Mouse (Mus musculus) kidney, embryonic 14.5 days (tissue): ENCODE measurements around the gene Gsx2. TPM values are rescaled to one million over a fixed set of nuclear protein-coding genes. Genes with fewer than 3 reads are reported as not detected.

Source experiments
- ATAC-seq: fragments of 200-750 bp; cut with Nextera tagmentation; 2 replicates; pipeline ENCODE4 v1.8.0; 2017; ENCODE audit warnings: moderate number of reproducible peaks, mild to moderate bottlenecking, moderate TSS enrichment, moderate library complexity; ENCODE audit not compliant: low FRiP score, low TSS enrichment
- H3K27ac ChIP-seq: fragments of 300-500 bp; sonication (generic); 2 replicates; pipeline ENCODE4 v1.5.1; 2014; ENCODE audit warnings: low read depth, mild to moderate bottlenecking, low read length, moderate library complexity, mixed read lengths
- H3K27me3 ChIP-seq: fragments of 300-500 bp; sonication (generic); 2 replicates; pipeline ENCODE4 v1.6.1; 2014; ENCODE audit warnings: mild to moderate bottlenecking, low read length; ENCODE audit not compliant: control insufficient read depth, insufficient read depth
- H3K36me3 ChIP-seq: fragments of 300-500 bp; sonication (generic); 2 replicates; pipeline ENCODE4 v1.6.1; 2014; ENCODE audit warnings: low read length, mixed read lengths; ENCODE audit not compliant: control insufficient read depth, insufficient read depth
- H3K4me1 ChIP-seq: fragments of 300-500 bp; sonication (generic); 2 replicates; pipeline ENCODE4 v1.6.1; 2014; ENCODE audit warnings: low read length, mixed read lengths; ENCODE audit not compliant: control insufficient read depth, insufficient read depth
- H3K4me2 ChIP-seq: fragments of 300-500 bp; sonication (generic); replicated peaks from 2 replicates; pipeline ENCODE4 v1.6.1; 2014; ENCODE audit warnings: low read depth, mild to moderate bottlenecking, low read length
- H3K4me3 ChIP-seq: fragments of 300-500 bp; sonication (generic); 2 replicates; pipeline ENCODE4 v1.5.1; 2014; ENCODE audit warnings: mild to moderate bottlenecking, low read length
- H3K9ac ChIP-seq: fragments of 300-500 bp; sonication (generic); 2 replicates; pipeline ENCODE4 v1.6.1; 2014; ENCODE audit warnings: low read depth, mild to moderate bottlenecking, low read length, moderate library complexity
- H3K9me3 ChIP-seq: fragments of 300-500 bp; sonication (generic); 2 replicates; pipeline ENCODE4 v1.6.1; 2016; ENCODE audit warnings: low read length; ENCODE audit not compliant: control insufficient read depth
- WGBS: fragments of 180-500 bp; shearing (Covaris S2); extraction: QIAGEN DNeasy Blood & Tissue Kit; methylation state at CpG from one replicate; pipeline ENCODE4 v1.1.7; 2014; 5-methylcytosine and 5-hydroxymethylcytosine counted together
- polyA plus RNA-seq: library from polyadenylated mRNA; unstranded; fragments of >200 nt; fragmentation: Nextera tagmentation; extraction: Ambion mirVana; gene quantifications from 2 replicates; pipeline ENCODE4 v1.2.1, GENCODE M21; 2014

Gene Gsx2
- polyA plus RNA-seq, 1 experiment from 2014 or later = not detected

DNA sequence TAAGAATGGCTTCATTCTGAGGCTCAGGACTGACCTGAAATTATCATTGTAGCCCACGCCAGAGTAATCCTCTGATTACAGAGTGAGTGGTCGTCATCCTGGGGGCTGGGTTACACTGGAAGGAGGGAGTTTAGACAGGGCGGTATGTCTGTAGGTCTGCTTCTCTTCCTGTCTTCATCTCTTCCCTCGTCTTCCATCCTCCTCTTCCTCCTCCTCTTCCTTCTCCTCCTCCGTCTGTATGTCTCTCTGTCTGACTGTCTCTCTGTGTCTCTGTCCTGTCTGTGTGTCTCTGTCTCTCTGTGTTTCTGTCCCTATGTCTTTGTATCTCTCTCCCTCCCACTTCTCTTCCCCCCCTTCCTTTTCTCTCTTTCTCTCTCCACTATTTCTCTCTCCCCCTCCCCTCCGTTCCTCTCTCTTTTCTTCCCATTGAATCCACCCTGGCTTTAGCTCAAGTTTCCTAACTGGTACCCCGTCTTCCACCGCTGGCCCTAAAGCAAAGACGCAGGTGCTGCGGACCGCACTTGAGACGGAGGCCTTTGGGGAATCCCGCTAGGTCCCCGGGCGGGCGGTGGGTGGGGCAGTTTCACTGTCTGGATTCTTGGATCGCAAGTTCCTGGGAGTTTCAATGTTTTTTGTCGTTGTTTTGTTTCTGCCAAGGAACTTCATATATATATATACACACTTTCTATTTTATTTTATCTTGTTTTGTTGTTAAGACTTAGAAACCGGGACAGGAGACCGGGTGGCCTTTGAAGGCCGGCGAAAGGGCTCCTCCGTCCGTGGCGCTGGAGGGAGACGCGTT is 8.4 kb downstream of the Gsx2 start:
- no peak overlapping the region for H3K4me3 ChIP-seq
- H3K9me3 ChIP-seq = no peaks in the 10 kb centered on the region
- no peak overlapping the region for H3K9ac ChIP-seq
- H3K4me2 ChIP-seq = no peak overlapping the region; the same call in 1 of the 2 replicates
- 0 out of 2 replicates have a peak, but pooled peaks cover 2% of the 10 kb centered on the region for H3K4me1 ChIP-seq
- ATAC-seq = no peak
- under 1% methylated on average over 27 of the region's 27 CpGs for WGBS
- no peaks in the 10 kb centered on the region for H3K36me3 ChIP-seq
- H3K27me3 ChIP-seq = peaks cover 96% of the 10 kb centered on the region
- no peak overlapping the region for H3K27ac ChIP-seq

DNA sequence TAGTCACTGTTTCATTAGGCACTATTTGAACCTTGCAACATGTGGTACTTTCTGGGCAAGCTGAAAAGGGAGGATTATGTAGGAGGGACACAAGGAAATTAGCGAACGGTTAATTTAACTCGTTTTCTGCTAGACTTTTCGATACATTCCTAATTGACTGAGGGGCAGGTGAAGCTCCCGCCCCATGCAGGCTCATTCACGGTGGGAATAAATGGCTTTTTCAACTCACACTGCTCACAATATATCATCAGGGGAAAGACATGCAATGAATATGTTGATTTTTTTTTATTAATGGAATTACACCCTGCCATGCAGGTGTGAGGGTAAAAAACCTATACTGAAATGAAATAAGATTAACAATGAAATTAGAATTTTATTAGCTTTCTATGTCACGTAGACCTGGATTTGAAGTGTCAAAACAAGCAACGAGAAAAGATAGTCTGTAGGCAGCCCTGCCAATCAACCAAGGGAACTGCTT is 9.0 kb downstream of the Gsx2 start:
- Histone ChIP-seq H3K9me3 (no peaks in the 10 kb centered on the region), H3K27ac (no peak overlapping the region), H3K4me2 (no peak overlapping the region), H3K27me3 (peaks cover 89% of the 10 kb centered on the region), H3K4me3 (no peak overlapping the region), H3K4me1 (0 out of 2 replicates have a peak, but pooled peaks cover 2% of the 10 kb centered on the region), H3K9ac (no peak overlapping the region), H3K36me3 (no peaks in the 10 kb centered on the region)
- ATAC-seq = no peak
- WGBS = 1% methylated on average over 8 of the region's 8 CpGs

DNA sequence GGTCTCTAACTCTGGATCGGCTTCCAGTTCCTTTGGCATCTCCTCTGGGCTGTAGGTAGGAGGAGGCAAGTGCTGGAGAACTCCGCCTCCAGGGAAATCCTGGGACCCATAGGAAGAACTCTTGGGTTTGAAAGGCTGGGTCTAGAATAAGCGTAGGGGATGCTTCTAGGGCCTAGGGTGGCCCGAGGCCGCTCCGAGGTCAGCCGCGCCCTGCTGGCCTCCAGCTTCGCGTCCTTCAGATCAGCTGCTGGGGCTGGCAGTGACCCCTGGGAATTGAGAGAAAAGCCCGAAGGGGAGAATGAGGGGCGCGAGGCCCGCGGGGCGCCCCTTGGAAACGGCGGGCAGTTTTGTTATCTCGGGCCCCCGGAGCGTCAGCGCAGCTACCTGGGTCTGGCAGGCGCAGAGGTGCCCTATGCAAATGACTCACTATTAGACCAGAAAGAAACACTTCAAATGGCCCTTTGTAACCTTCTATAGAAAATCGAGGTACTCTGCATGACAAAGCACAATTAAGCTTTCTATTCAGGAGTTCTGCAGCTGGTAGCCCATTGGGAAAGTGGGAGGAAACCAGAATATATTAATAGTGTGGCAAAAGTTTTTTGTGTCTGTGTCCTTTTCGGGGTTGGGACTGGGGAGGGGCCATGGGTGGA is 9.6 kb downstream of the Gsx2 start:
- no peak for ATAC-seq
- no peaks in the 10 kb centered on the region for H3K36me3 ChIP-seq
- no peaks in the 10 kb centered on the region for H3K9me3 ChIP-seq
- WGBS = 1% methylated on average over 25 of the region's 25 CpGs
- H3K4me1 ChIP-seq = 0 out of 2 replicates have a peak, but pooled peaks cover 2% of the 10 kb centered on the region
- H3K4me3 ChIP-seq = no peak overlapping the region; the same call in 1 of the 2 replicates
- H3K27me3 ChIP-seq = peaks cover 84% of the 10 kb centered on the region
- no peak overlapping the region for H3K4me2 ChIP-seq
- no peak overlapping the region for H3K27ac ChIP-seq
- no peak overlapping the region for H3K9ac ChIP-seq

DNA sequence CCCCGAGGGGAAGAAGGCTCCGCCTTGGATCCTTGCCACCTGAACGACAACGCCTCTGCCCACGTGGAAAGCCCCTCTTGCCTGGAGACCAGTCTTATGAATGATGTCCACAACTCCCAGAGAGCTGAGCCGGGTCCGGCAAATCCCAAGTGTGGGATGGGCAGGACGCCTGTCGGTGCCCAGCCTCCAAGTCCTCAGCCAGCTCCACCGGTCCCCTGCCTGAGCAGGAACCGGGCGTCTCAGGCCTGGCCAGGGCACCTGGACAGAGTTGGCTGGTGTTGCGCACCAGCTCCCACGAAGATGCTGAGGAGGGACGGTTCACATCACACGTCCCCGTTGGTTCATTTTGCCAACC is 10.1 kb downstream of the Gsx2 start:
- H3K9me3 ChIP-seq = no peaks in the 10 kb centered on the region
- H3K27ac ChIP-seq = no peak overlapping the region
- 0 out of 2 replicates have a peak, but pooled peaks cover 2% of the 10 kb centered on the region for H3K4me1 ChIP-seq
- WGBS = 2% methylated on average over 17 of the region's 17 CpGs
- no peak for ATAC-seq
- no peaks in the 10 kb centered on the region for H3K36me3 ChIP-seq
- H3K4me2 ChIP-seq = no peak overlapping the region
- peaks cover 79% of the 10 kb centered on the region for H3K27me3 ChIP-seq
- H3K9ac ChIP-seq = no peak overlapping the region
- no peak overlapping the region for H3K4me3 ChIP-seq

DNA sequence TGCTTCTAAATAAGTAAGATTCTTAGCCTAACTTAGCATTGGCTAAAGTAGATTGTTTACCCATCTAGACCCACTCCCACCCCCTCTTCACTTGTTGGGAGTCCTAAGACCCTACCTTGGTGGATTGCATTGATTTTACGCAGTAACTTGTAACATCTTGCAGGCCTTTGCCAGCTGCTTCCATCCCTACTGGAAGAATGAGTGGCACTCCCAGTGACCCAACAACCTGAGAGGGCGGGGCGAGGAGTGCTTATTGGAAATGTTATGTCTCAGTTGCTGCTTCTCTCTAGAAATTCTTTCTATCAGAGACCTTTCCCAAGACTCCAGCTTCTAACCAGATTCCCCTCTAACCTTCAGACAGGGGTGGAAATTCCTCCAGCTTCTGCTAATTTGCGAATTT is 10.5 kb downstream of the Gsx2 start:
- WGBS = 15% methylated on average over 4 of the region's 4 CpGs

DNA sequence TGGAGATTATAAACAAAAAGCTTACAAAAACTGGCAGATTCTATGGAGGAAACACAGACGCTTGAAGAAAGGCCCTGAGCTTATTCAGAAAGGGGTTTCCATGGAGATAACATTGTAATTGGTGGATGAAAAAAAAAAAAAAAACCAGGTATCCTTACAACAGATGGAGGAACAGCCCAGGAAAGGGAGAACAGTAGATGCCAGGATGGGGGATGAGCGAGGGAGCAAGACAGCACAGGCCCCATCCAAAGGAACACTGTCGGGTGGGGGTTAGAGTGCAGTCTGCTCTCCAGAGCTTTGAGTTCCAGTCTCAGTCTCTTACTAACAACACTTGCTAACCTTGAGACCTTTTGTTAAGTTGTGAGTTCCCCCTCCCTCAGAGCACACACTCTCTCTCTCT is 31.1 kb downstream of the Gsx2 start:
- no peaks in the 10 kb centered on the region for H3K9me3 ChIP-seq
- H3K4me3 ChIP-seq = no peak overlapping the region
- H3K27ac ChIP-seq = no peak overlapping the region
- 84% methylated on average over 3 of the region's 3 CpGs for WGBS
- no peaks in the 10 kb centered on the region for H3K27me3 ChIP-seq
- no peak overlapping the region for H3K9ac ChIP-seq
- no peak for ATAC-seq
- no peaks in the 10 kb centered on the region for H3K4me1 ChIP-seq
- no peaks in the 10 kb centered on the region for H3K36me3 ChIP-seq
- H3K4me2 ChIP-seq = no peak overlapping the region

More for the DNA sequence above, 10.5 kb downstream of the Gsx2 start:
- no peak for ATAC-seq
- no peaks in the 10 kb centered on the region for H3K36me3 ChIP-seq
- H3K27ac ChIP-seq = no peak overlapping the region
- H3K4me1 ChIP-seq = 0 out of 2 replicates have a peak, but pooled peaks cover 2% of the 10 kb centered on the region
- H3K4me2 ChIP-seq = no peak overlapping the region
- no peaks in the 10 kb centered on the region for H3K9me3 ChIP-seq
- H3K27me3 ChIP-seq = peaks cover 75% of the 10 kb centered on the region
- no peak overlapping the region for H3K9ac ChIP-seq
- no peak overlapping the region for H3K4me3 ChIP-seq

DNA sequence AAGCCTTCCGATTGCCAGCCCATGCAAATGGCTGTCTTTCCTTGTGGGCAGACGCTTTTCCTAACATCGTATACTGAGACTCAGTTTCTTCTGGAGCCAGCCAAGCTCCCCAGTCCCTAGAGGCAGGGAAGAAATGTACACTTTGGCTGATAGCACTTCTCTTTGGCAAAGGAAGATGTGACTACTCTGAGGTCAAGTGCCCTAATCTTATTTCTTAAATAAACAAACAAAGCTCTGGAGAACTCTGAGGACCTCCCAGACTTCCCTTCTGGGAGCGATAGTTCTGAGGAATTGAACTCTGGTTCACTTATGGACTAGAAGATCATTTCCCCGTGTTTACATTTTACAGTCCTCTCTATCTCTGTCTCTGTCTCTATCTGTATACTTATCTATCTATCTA is 34.0 kb downstream of the Gsx2 start:
- ATAC-seq = no peak
- Histone ChIP-seq H3K4me1 (no peaks in the 10 kb centered on the region), H3K27ac (no peak overlapping the region), H3K4me3 (no peak overlapping the region), H3K9me3 (no peaks in the 10 kb centered on the region), H3K4me2 (no peak overlapping the region), H3K36me3 (no peaks in the 10 kb centered on the region), H3K27me3 (no peaks in the 10 kb centered on the region), H3K9ac (no peak overlapping the region)
- WGBS = 39% methylated on average over 5 of the region's 5 CpGs

DNA sequence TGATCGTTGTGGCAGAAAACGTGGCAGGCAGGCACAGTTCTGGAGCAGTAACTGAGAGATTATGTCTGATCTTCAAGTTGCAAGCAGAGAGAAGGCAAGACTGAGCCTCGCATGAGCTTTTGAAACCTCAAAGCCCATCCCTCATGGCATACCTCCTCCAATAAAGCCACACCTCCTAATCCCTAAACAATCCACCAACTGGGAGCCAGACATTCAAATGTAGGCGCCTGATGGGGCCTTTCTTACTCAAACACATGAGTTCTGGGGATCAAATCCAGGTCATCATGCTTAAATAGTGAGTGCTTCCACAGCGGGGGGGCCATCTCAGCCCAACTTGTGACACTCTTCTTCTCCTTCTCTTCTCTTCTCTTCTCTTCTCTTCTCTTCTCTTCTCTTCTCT is 36.4 kb downstream of the Gsx2 start:
- Histone ChIP-seq H3K36me3 (no peaks in the 10 kb centered on the region), H3K27me3 (no peaks in the 10 kb centered on the region), H3K4me3 (no peak overlapping the region), H3K4me1 (no peaks in the 10 kb centered on the region), H3K27ac (no peak overlapping the region), H3K4me2 (no peak overlapping the region), H3K9ac (no peak overlapping the region), H3K9me3 (no peaks in the 10 kb centered on the region)
- ATAC-seq = no peak
- 56% methylated on average over 5 of the region's 5 CpGs for WGBS

DNA sequence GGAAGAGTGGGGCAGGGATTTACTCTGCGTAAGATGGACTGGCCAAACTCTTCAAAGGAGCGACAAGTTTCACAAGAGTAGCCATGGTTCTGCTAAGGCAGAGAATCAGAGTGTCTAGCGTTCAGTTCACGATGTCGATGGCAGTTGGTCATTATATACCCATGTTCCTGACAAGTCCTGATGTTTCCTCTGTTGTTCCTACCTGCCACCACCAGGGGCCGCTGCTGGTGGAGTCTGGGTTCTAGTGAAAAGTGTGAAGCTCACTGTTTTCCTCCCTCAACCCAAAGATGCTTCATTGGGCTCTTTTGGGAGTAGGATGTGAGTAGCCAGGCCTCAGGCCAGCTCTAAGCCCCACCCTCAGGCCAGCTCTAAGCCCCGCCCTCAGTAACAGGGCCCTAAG is 43.4 kb downstream of the Gsx2 start:
- no peaks in the 10 kb centered on the region for H3K9me3 ChIP-seq
- WGBS = 68% methylated on average over 7 of the region's 7 CpGs
- no peak overlapping the region for H3K9ac ChIP-seq
- H3K4me1 ChIP-seq = no peaks in the 10 kb centered on the region
- no peaks in the 10 kb centered on the region for H3K36me3 ChIP-seq
- H3K4me3 ChIP-seq = no peak overlapping the region
- no peak overlapping the region for H3K27ac ChIP-seq
- H3K27me3 ChIP-seq = no peaks in the 10 kb centered on the region
- no peak overlapping the region for H3K4me2 ChIP-seq
- no peak for ATAC-seq
